7 mouse cellular contexts compared by ENCODE assay signal in the genomic region with DNA sequence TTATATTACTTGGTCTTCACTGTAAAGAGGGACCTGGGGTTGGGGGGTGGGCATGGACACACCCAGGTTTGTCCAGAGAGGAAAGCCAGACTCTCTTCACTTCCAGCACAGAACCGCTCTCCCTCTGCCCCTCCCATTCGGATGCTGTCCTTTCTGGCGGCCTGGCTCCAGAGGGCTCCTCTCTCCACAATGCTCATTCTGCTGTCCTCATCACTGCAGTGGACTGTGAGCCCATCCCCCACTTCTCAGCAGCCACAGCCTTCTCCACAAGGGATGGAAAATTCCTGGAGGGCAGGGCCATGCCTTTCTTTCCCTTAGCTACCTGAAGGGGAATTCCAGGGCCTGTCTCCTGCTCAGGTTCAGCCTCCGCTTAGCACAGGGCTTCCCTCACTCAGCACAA. TPM values are rescaled to one million over a fixed set of nuclear protein-coding genes. Genes with fewer than 3 reads are reported as not detected.
A peak's percentile ranks its signal among the peaks of the same experiment; 100 is the strongest.
DNase-seq lines count a peak whose midpoint lies in the region; ATAC-seq lines count a peak whose summit lies in the region.

No protein-coding gene starts in this region.

- H3K9ac ChIP-seq in midbrain, embryonic 11.5 days (ENCODE audit: low read length): no peak overlapping the region
- no peak overlapping the region for H3K9ac ChIP-seq in midbrain, embryonic 14.5 days (replicated peaks; ENCODE audit: low read length)
- H3K9ac ChIP-seq in neural tube, embryonic 11.5 days (ENCODE audit: low read length): no peak overlapping the region

- ATAC-seq in midbrain, embryonic 11.5 days (ENCODE audit: low FRiP score): peak; percentile 62
- no peak for ATAC-seq in midbrain, embryonic 14.5 days (ENCODE audit: low FRiP score, low TSS enrichment)
- no peak for ATAC-seq in neural tube, embryonic 11.5 days (ENCODE audit: insufficient read depth, low FRiP score, low TSS enrichment)
- ATAC-seq in inflammation-experienced regulatory T-cells, adult 6 months: no peak

- H3K36me3 ChIP-seq in midbrain, embryonic 11.5 days (ENCODE audit: control insufficient read depth, insufficient read depth, low read length): no peaks in the 10 kb centered on the region
- H3K36me3 ChIP-seq in midbrain, embryonic 14.5 days (ENCODE audit: control insufficient read depth, insufficient read depth, low read length): no peaks in the 10 kb centered on the region
- H3K36me3 ChIP-seq in neural tube, embryonic 11.5 days (ENCODE audit: control insufficient read depth, insufficient read depth, low read length): no peaks in the 10 kb centered on the region

- no peak for DNase-seq in midbrain, embryonic 11.5 days (ENCODE audit: low spot score, missing footprints)
- DNase-seq in midbrain, embryonic 14.5 days: no peak
- peak; percentile 65 to 77 for DNase-seq in cerebellum, postnatal 14 days
- peak; percentile 24 to 26 for DNase-seq in kidney, adult 8-10 months
- peak; percentile 29 for DNase-seq in neural tube, embryonic 11.5 days (ENCODE audit: low spot score)
- DNase-seq in spleen, postnatal 10 days (ENCODE audit: low spot score in 2 of 2): no peak

- WGBS in midbrain, embryonic 11.5 days: 28% methylated on average over 4 of the region's 4 CpGs
- WGBS in midbrain, embryonic 14.5 days: 36% methylated on average over 4 of the region's 4 CpGs
- WGBS in neural tube, embryonic 11.5 days: 31% methylated on average over 4 of the region's 4 CpGs

- H3K27me3 ChIP-seq in midbrain, embryonic 11.5 days (ENCODE audit: control insufficient read depth, insufficient read depth, low read length): no peaks in the 10 kb centered on the region; the same call in 1 of the 2 replicates
- H3K27me3 ChIP-seq in midbrain, embryonic 14.5 days (ENCODE audit: control insufficient read depth, insufficient read depth, low read length): no peaks in the 10 kb centered on the region
- H3K27me3 ChIP-seq in neural tube, embryonic 11.5 days (ENCODE audit: control insufficient read depth, insufficient read depth, low read length): no peaks in the 10 kb centered on the region

- H3K4me2 ChIP-seq in midbrain, embryonic 11.5 days: no peak overlapping the region
- no peak overlapping the region for H3K4me2 ChIP-seq in midbrain, embryonic 14.5 days (ENCODE audit: low read length)
- no peak overlapping the region for H3K4me2 ChIP-seq in neural tube, embryonic 11.5 days (ENCODE audit: low read depth)

- no peak overlapping the region for H3K27ac ChIP-seq in midbrain, embryonic 11.5 days (ENCODE audit: low read depth, low read length)
- no peak overlapping the region for H3K27ac ChIP-seq in midbrain, embryonic 14.5 days (replicated peaks; ENCODE audit: low read depth, low read length)
- H3K27ac ChIP-seq in neural tube, embryonic 11.5 days (ENCODE audit: low read depth, low read length): no peak overlapping the region

- no peak overlapping the region for H3K4me3 ChIP-seq in midbrain, embryonic 11.5 days (ENCODE audit: low read depth, low read length)
- H3K4me3 ChIP-seq in midbrain, embryonic 14.5 days (replicated peaks; ENCODE audit: low read depth, low read length): no peak overlapping the region
- no peak overlapping the region for H3K4me3 ChIP-seq in neural tube, embryonic 11.5 days (ENCODE audit: low read depth, low read length)

- H3K9me3 ChIP-seq in midbrain, embryonic 11.5 days (ENCODE audit: control insufficient read depth, low read length): no peaks in the 10 kb centered on the region
- H3K9me3 ChIP-seq in midbrain, embryonic 14.5 days (ENCODE audit: control insufficient read depth, low read length): no peaks in the 10 kb centered on the region
- H3K9me3 ChIP-seq in neural tube, embryonic 11.5 days (ENCODE audit: control insufficient read depth, low read length): no peaks in the 10 kb centered on the region

- H3K4me1 ChIP-seq in midbrain, embryonic 11.5 days (ENCODE audit: control insufficient read depth, insufficient read depth, low read length): peaks cover 7% of the 10 kb centered on the region
- no peaks in the 10 kb centered on the region; the same call in 1 of the 2 replicates for H3K4me1 ChIP-seq in midbrain, embryonic 14.5 days (ENCODE audit: control insufficient read depth, insufficient read depth, low read length)
- H3K4me1 ChIP-seq in neural tube, embryonic 11.5 days (ENCODE audit: control insufficient read depth, insufficient read depth, low read length): 0 out of 2 replicates have a peak, but pooled peaks cover 3% of the 10 kb centered on the region

RNA-seq across cellular contexts. Expression of gene Tpbgl, which starts 41.9 kb away (rescaled TPM):
- polyA plus RNA-seq in midbrain, embryonic 11.5 days (2014; fragmentation: Nextera tagmentation; extraction: Ambion mirVana): 0.34 and 0.92 TPM in 2 replicates
- polyA plus RNA-seq in midbrain, embryonic 14.5 days (2014; fragmentation: Nextera tagmentation; extraction: Ambion mirVana): 1.2 and 1.6 TPM in 2 replicates
- polyA plus RNA-seq in neural tube, embryonic 11.5 days (2014; fragmentation: Nextera tagmentation; extraction: Ambion mirVana): 1.1 and 1.4 TPM in 2 replicates
- under 1 TPM in 1 of 3 experiments, not detected in 2; 0.72 TPM for polyA plus RNA-seq in inflammation-experienced regulatory T-cells, adult 6 months (2017; shearing (Covaris generic))

RNA-seq across cellular contexts. Expression of gene Slco2b1, which starts 42.3 kb away (rescaled TPM):
- 2.3 and 2.5 TPM in 2 replicates for polyA plus RNA-seq in midbrain, embryonic 11.5 days (2014; fragmentation: Nextera tagmentation; extraction: Ambion mirVana)
- polyA plus RNA-seq in midbrain, embryonic 14.5 days (2014; fragmentation: Nextera tagmentation; extraction: Ambion mirVana): 2.5 and 4.7 TPM in 2 replicates
- polyA plus RNA-seq in neural tube, embryonic 11.5 days (2014; fragmentation: Nextera tagmentation; extraction: Ambion mirVana): 2.8 and 3.4 TPM in 2 replicates
- polyA plus RNA-seq in inflammation-experienced regulatory T-cells, adult 6 months (2017; shearing (Covaris generic)): not detected

Comparison
In these comparisons a context has a peak if more than half of its experiments do, and no peak if none do; other contexts are left out.
1. DNase-seq: peak in cerebellum, postnatal 14 days (2 of 2), kidney, adult 8-10 months (2 of 2) and neural tube, embryonic 11.5 days (single experiment); none in midbrain, embryonic 11.5 days (single experiment), midbrain, embryonic 14.5 days (single experiment) and spleen, postnatal 10 days (0 of 2).